Mouse (Mus musculus) hindbrain, embryonic 14.5 days (tissue): ENCODE results near the gene Agmo. TPM values are rescaled to one million over a fixed set of nuclear protein-coding genes. Genes with fewer than 3 reads are reported as not detected.

Source experiments
- ATAC-seq: fragments of 200-750 bp; cut with Nextera tagmentation; 2 replicates; pipeline ENCODE4 v1.8.0; 2017; ENCODE audit warnings: moderate number of reproducible peaks, mild to moderate bottlenecking, moderate TSS enrichment, moderate library complexity; ENCODE audit not compliant: low FRiP score
- DNase-seq: peaks from one replicate; pipeline ENCODE4 v3.0.0-alpha.2; 2015; ENCODE audit warnings: low spot score
- H3K27ac ChIP-seq: fragments of 300-500 bp; sonication (generic); 2 replicates; pipeline ENCODE4 v1.5.1; 2014; ENCODE audit warnings: mild to moderate bottlenecking, moderate library complexity
- H3K27me3 ChIP-seq: fragments of 300-500 bp; sonication (generic); 2 replicates; pipeline ENCODE4 v1.6.1; 2014; ENCODE audit warnings: mild to moderate bottlenecking, low read length, mixed read lengths; ENCODE audit not compliant: control insufficient read depth, insufficient read depth
- H3K36me3 ChIP-seq: fragments of 300-500 bp; sonication (generic); replicated peaks from 2 replicates; pipeline ENCODE4 v1.6.1; 2014; ENCODE audit not compliant: control insufficient read depth, insufficient read depth
- H3K4me1 ChIP-seq: fragments of 300-500 bp; sonication (generic); replicated peaks from 2 replicates; pipeline ENCODE4 v1.6.1; 2014; ENCODE audit warnings: antibody characterized with exemption, low read length, mixed read lengths; ENCODE audit not compliant: control insufficient read depth, insufficient read depth
- H3K4me2 ChIP-seq: fragments of 300-500 bp; sonication (generic); replicated peaks from 2 replicates; pipeline ENCODE4 v1.6.1; 2014; ENCODE audit warnings: mild to moderate bottlenecking, moderate library complexity
- H3K4me3 ChIP-seq: fragments of 300-500 bp; sonication (generic); replicated peaks from 2 replicates; pipeline ENCODE4 v1.5.1; 2014; ENCODE audit warnings: mild to moderate bottlenecking, low read length
- H3K9ac ChIP-seq: fragments of 300-500 bp; sonication (generic); 2 replicates; pipeline ENCODE4 v1.6.1; 2014
- H3K9me3 ChIP-seq: fragments of 300-500 bp; sonication (generic); 2 replicates; pipeline ENCODE4 v1.6.1; 2016; ENCODE audit warnings: low read length; ENCODE audit not compliant: control insufficient read depth
- WGBS: fragments of 180-500 bp; shearing (Covaris S2); extraction: QIAGEN DNeasy Blood & Tissue Kit; methylation state at CpG from one replicate; pipeline ENCODE4 v1.1.7; 2014; 5-methylcytosine and 5-hydroxymethylcytosine counted together
- polyA plus RNA-seq: library from polyadenylated mRNA; unstranded; fragments of >200 nt; fragmentation: Nextera tagmentation; extraction: Ambion mirVana; gene quantifications from 2 replicates; pipeline ENCODE4 v1.2.1, GENCODE M21; 2014

Gene Agmo
- polyA plus RNA-seq, 1 experiment from 2014 or later, result 1.2 TPM

- H3K27me3 ChIP-seq, result no peaks in the 10 kb centered on the region
- no peak overlapping the region for H3K4me2 ChIP-seq
- no peak overlapping the region for H3K27ac ChIP-seq
- no peak overlapping the region for H3K9ac ChIP-seq
- DNase-seq (no peak), ATAC-seq (no peak)
- 67% methylated on average over 6 of the region's 6 CpGs for WGBS
- no peaks in the 10 kb centered on the region for H3K36me3 ChIP-seq
- H3K4me3 ChIP-seq, result no peak overlapping the region
- H3K9me3 ChIP-seq, result no peaks in the 10 kb centered on the region
- no peaks in the 10 kb centered on the region for H3K4me1 ChIP-seq
Measured at GRCm38 (mm10) chr12:37268636-37269152, 27.3 kb downstream of the Agmo start.

- H3K4me1 ChIP-seq, result no peaks in the 10 kb centered on the region
- 86% methylated on average over 3 of the region's 3 CpGs for WGBS
- H3K27ac ChIP-seq, result no peak overlapping the region
- no peaks in the 10 kb centered on the region for H3K36me3 ChIP-seq
- DNase-seq, result no peak
- H3K4me3 ChIP-seq, result no peak overlapping the region
- H3K9ac ChIP-seq, result no peak overlapping the region
- H3K4me2 ChIP-seq, result no peak overlapping the region
- ATAC-seq, result no peak
- H3K27me3 ChIP-seq, result no peaks in the 10 kb centered on the region
- H3K9me3 ChIP-seq, result no peaks in the 10 kb centered on the region
Measured at GRCm38 (mm10) chr12:37272660-37273059, 31.2 kb downstream of the Agmo start.

- H3K4me2 ChIP-seq, result no peak overlapping the region
- DNase-seq (no peak), ATAC-seq (no peak)
- H3K9ac ChIP-seq, result no peak overlapping the region
- no peaks in the 10 kb centered on the region for H3K4me1 ChIP-seq
- H3K36me3 ChIP-seq, result no peaks in the 10 kb centered on the region
- WGBS, result 77% methylated on average over 5 of the region's 5 CpGs
- no peak overlapping the region for H3K27ac ChIP-seq
- no peak overlapping the region for H3K4me3 ChIP-seq
- H3K9me3 ChIP-seq, result no peaks in the 10 kb centered on the region
- H3K27me3 ChIP-seq, result no peaks in the 10 kb centered on the region
Measured at GRCm38 (mm10) chr12:37273964-37274657, 32.7 kb downstream of the Agmo start.

- Histone ChIP-seq H3K27ac (no peak overlapping the region), H3K4me2 (no peak overlapping the region), H3K36me3 (no peaks in the 10 kb centered on the region), H3K9ac (no peak overlapping the region), H3K9me3 (no peaks in the 10 kb centered on the region), H3K27me3 (no peaks in the 10 kb centered on the region), H3K4me3 (no peak overlapping the region), H3K4me1 (no peaks in the 10 kb centered on the region)
- WGBS, result 48% methylated on average over 2 of the region's 2 CpGs
- ATAC-seq (no peak), DNase-seq (no peak)
Measured at GRCm38 (mm10) chr12:37274658-37275019, 33.2 kb downstream of the Agmo start.

- H3K9me3 ChIP-seq, result no peaks in the 10 kb centered on the region
- no peaks in the 10 kb centered on the region for H3K36me3 ChIP-seq
- no peak overlapping the region for H3K4me2 ChIP-seq
- H3K27ac ChIP-seq, result no peak overlapping the region
- H3K4me1 ChIP-seq, result no peaks in the 10 kb centered on the region
- H3K4me3 ChIP-seq, result no peak overlapping the region
- no peak for ATAC-seq
- DNase-seq, result no peak
- 78% methylated on average over 1 of the region's 1 CpGs for WGBS
- no peaks in the 10 kb centered on the region for H3K27me3 ChIP-seq
- H3K9ac ChIP-seq, result no peak overlapping the region
Measured at GRCm38 (mm10) chr12:37306956-37307466, 65.6 kb downstream of the Agmo start.

- Histone ChIP-seq H3K9ac (no peak overlapping the region), H3K36me3 (no peaks in the 10 kb centered on the region), H3K4me2 (no peak overlapping the region), H3K4me3 (no peak overlapping the region), H3K27me3 (no peaks in the 10 kb centered on the region), H3K9me3 (no peaks in the 10 kb centered on the region), H3K4me1 (no peaks in the 10 kb centered on the region), H3K27ac (no peak overlapping the region)
- WGBS, result 80% methylated on average over 1 of the region's 1 CpGs
- no peak for ATAC-seq
- DNase-seq, result no peak
Measured at GRCm38 (mm10) chr12:37310786-37311185, 69.3 kb downstream of the Agmo start.

GRCm38 (mm10) chr12:37322860-37323259 is 81.4 kb downstream of the Agmo start:
- Histone ChIP-seq H3K36me3 (no peaks in the 10 kb centered on the region), H3K27me3 (no peaks in the 10 kb centered on the region), H3K9ac (no peak overlapping the region), H3K27ac (no peak overlapping the region), H3K4me1 (no peaks in the 10 kb centered on the region), H3K9me3 (no peaks in the 10 kb centered on the region), H3K4me2 (no peak overlapping the region), H3K4me3 (no peak overlapping the region)
- WGBS, result 52% methylated on average over 3 of the region's 3 CpGs
- DNase-seq (no peak), ATAC-seq (no peak)

GRCm38 (mm10) chr12:37334987-37335386 is 93.5 kb downstream of the Agmo start:
- DNase-seq, result no peak

GRCm38 (mm10) chr12:37344225-37344624 is 102.8 kb downstream of the Agmo start:
- Histone ChIP-seq H3K9me3 (no peaks in the 10 kb centered on the region), H3K4me2 (no peak overlapping the region), H3K36me3 (no peaks in the 10 kb centered on the region), H3K4me3 (no peak overlapping the region), H3K27ac (no peak overlapping the region), H3K4me1 (no peaks in the 10 kb centered on the region), H3K9ac (no peak overlapping the region), H3K27me3 (no peaks in the 10 kb centered on the region)
- 71% methylated on average over 5 of the region's 5 CpGs for WGBS
- no peak for ATAC-seq
- no peak for DNase-seq

More at GRCm38 (mm10) chr12:37334987-37335386, 93.5 kb downstream of the Agmo start:
- no peaks in the 10 kb centered on the region for H3K4me1 ChIP-seq
- no peaks in the 10 kb centered on the region for H3K27me3 ChIP-seq
- no peak overlapping the region for H3K4me2 ChIP-seq
- H3K4me3 ChIP-seq, result no peak overlapping the region
- no peak for ATAC-seq
- WGBS, result 41% methylated on average over 5 of the region's 5 CpGs
- H3K27ac ChIP-seq, result no peak overlapping the region
- H3K9me3 ChIP-seq, result no peaks in the 10 kb centered on the region
- no peak overlapping the region for H3K9ac ChIP-seq
- no peaks in the 10 kb centered on the region for H3K36me3 ChIP-seq
